Mouse (Mus musculus) small intestine, adult 2 months (tissue): ENCODE data around the gene Pa2g4.

ENCODE experiments used
- CTCF ChIP-seq: fragments of 200-500 bp; IDR thresholded peaks from 2 replicates; pipeline ENCODE4 v1.5.1; 2012; ENCODE audit warnings: low read depth, mild to moderate bottlenecking, control low read depth, inconsistent platforms, low read length, moderate library complexity, mixed read lengths; ENCODE audit not compliant: insufficient replicate concordance, insufficient read length; ENCODE audit errors: extremely low read depth
- POLR2A ChIP-seq: fragments of 200-500 bp; IDR thresholded peaks from 2 replicates; pipeline ENCODE4 v1.6.1; 2012; ENCODE audit warnings: low read depth, mild to moderate bottlenecking, control low read depth, inconsistent platforms, low read length, moderate library complexity

- TF ChIP-seq CTCF (no peak), POLR2A (no peak)
These were observed 20.3 kb downstream of the Pa2g4 start for GRCm38 (mm10) chr10:128545570-128545898.
